16 mouse cellular contexts compared by ENCODE assay signal in the genomic region with DNA sequence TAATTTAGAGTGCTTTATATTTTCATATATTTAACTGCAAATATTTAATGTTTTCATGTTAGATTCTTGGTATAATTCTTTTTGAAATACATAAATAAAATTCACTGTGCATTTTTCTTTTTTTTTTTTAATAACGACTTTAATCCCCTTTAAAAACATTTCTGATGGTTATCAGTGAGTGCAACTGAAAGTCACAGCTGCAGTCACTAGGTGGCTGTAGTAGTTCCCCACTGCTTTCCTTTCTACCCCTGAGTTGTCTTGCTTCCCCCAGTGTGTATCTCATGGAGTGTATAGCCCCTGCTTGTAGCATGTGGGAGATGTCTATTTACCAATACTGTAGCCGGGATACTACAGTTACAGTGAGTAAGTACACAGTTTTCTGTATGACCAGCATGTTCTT. TPM values are rescaled to one million over a fixed set of nuclear protein-coding genes. Genes with fewer than 3 reads are reported as not detected.
DNase-seq lines count a peak whose midpoint lies in the region; ATAC-seq and TF ChIP-seq lines count a peak whose summit lies in the region.
"Had no signal": no experiment of that assay in that cellular context is flagged by ENCODE, and none has a peak within 500 bp of the region (broad histone marks: within the 10 kb centered on the region; RNA-seq: fewer than 3 reads in every experiment).

No protein-coding gene starts in this region.

- H3K36me3 ChIP-seq in intestine, embryonic 14.5 days (ENCODE audit: control insufficient read depth, insufficient read depth, low read length) = peaks cover 38% of the 10 kb centered on the region
- H3K36me3 ChIP-seq in intestine, embryonic 16.5 days (ENCODE audit: control insufficient read depth, insufficient read depth, low read length) = peaks cover 6% of the 10 kb centered on the region; the same call in 1 of the 2 replicates
- peaks cover 32% of the 10 kb centered on the region for H3K36me3 ChIP-seq in midbrain, postnatal 0 days (ENCODE audit: insufficient read depth, low read length)
- no peaks in the 10 kb centered on the region for H3K36me3 ChIP-seq in midbrain, embryonic 11.5 days (ENCODE audit: control insufficient read depth, insufficient read depth, low read length)
- peaks cover 42% of the 10 kb centered on the region for H3K36me3 ChIP-seq in limb, embryonic 12.5 days
- H3K36me3 ChIP-seq in neural tube, embryonic 15.5 days = peaks cover 50% of the 10 kb centered on the region

- DNase-seq in intestine, embryonic 14.5 days (ENCODE audit: low spot score) = no peak
- DNase-seq in midbrain, postnatal 0 days (ENCODE audit: low spot score) = no peak
- DNase-seq in midbrain, embryonic 11.5 days (ENCODE audit: low spot score, missing footprints) = no peak
- DNase-seq in natural killer cell, adult 2 months (ENCODE audit: low spot score in 2 of 2) = no peak
- DNase-seq: cerebellum, adult 9-11 months; liver, embryonic 13.5 days; thymus, postnatal 14 days had no signal

- H3K4me1 ChIP-seq in intestine, embryonic 14.5 days (replicated peaks; ENCODE audit: control insufficient read depth, insufficient read depth, low read length) = no peaks in the 10 kb centered on the region; the same call in 1 of the 2 replicates
- no peaks in the 10 kb centered on the region for H3K4me1 ChIP-seq in intestine, embryonic 16.5 days (ENCODE audit: control insufficient read depth, insufficient read depth, low read length)
- H3K4me1 ChIP-seq in midbrain, postnatal 0 days (ENCODE audit: insufficient read depth, low read length) = no peaks in the 10 kb centered on the region
- H3K4me1 ChIP-seq in midbrain, embryonic 11.5 days (ENCODE audit: control insufficient read depth, insufficient read depth, low read length) = no peaks in the 10 kb centered on the region
- H3K4me1 ChIP-seq in limb, embryonic 12.5 days (replicated peaks) = peaks cover 19% of the 10 kb centered on the region
- H3K4me1 ChIP-seq in neural tube, embryonic 15.5 days = no peaks in the 10 kb centered on the region
- H3K4me1 ChIP-seq: forebrain, embryonic 15.5 days; midbrain, embryonic 15.5 days had no signal

- H3K9me3 ChIP-seq in intestine, embryonic 14.5 days (ENCODE audit: control insufficient read depth, low read length) = no peaks in the 10 kb centered on the region
- no peaks in the 10 kb centered on the region for H3K9me3 ChIP-seq in intestine, embryonic 16.5 days (ENCODE audit: control insufficient read depth, low read length)
- no peaks in the 10 kb centered on the region for H3K9me3 ChIP-seq in midbrain, postnatal 0 days (ENCODE audit: low read length)
- H3K9me3 ChIP-seq in midbrain, embryonic 11.5 days (ENCODE audit: control insufficient read depth, low read length) = no peaks in the 10 kb centered on the region
- no peaks in the 10 kb centered on the region for H3K9me3 ChIP-seq in limb, embryonic 12.5 days
- no peaks in the 10 kb centered on the region for H3K9me3 ChIP-seq in neural tube, embryonic 15.5 days (replicated peaks)
- H3K9me3 ChIP-seq: forebrain, embryonic 15.5 days; liver, embryonic 13.5 days; midbrain, embryonic 15.5 days had no signal

- no peak overlapping the region for H3K4me3 ChIP-seq in intestine, embryonic 14.5 days (ENCODE audit: low read depth, low read length)
- no peak overlapping the region for H3K4me3 ChIP-seq in intestine, embryonic 16.5 days (ENCODE audit: low read length)
- H3K4me3 ChIP-seq in midbrain, postnatal 0 days (ENCODE audit: low read depth, low read length) = no peak overlapping the region
- no peak overlapping the region for H3K4me3 ChIP-seq in midbrain, embryonic 11.5 days (ENCODE audit: low read depth, low read length)
- H3K4me3 ChIP-seq in limb, embryonic 12.5 days (replicated peaks) = no peak overlapping the region
- H3K4me3 ChIP-seq in neural tube, embryonic 15.5 days (replicated peaks) = no peak overlapping the region
- H3K4me3 ChIP-seq: forebrain, embryonic 15.5 days; liver, embryonic 13.5 days; midbrain, embryonic 15.5 days had no signal

- ATAC-seq in intestine, embryonic 14.5 days (replicated peaks; ENCODE audit: low FRiP score, low TSS enrichment, low read depth) = no peak
- ATAC-seq in intestine, embryonic 16.5 days = no peak
- no peak for ATAC-seq in midbrain, postnatal 0 days (ENCODE audit: low FRiP score)
- ATAC-seq in midbrain, embryonic 11.5 days (ENCODE audit: low FRiP score) = no peak
- ATAC-seq in limb, embryonic 12.5 days (ENCODE audit: insufficient number of reproducible peaks, insufficient read depth, low FRiP score, low TSS enrichment, low read depth) = no peak
- ATAC-seq in neural tube, embryonic 15.5 days (ENCODE audit: low FRiP score) = no peak
- ATAC-seq: CD4-positive, CD25-positive, alpha-beta regulatory T cell, adult 4 months; forebrain, embryonic 15.5 days; midbrain, embryonic 15.5 days; Patski had no signal

- no peak overlapping the region for H3K9ac ChIP-seq in intestine, embryonic 14.5 days (ENCODE audit: low read length)
- H3K9ac ChIP-seq in intestine, embryonic 16.5 days (ENCODE audit: low read depth, low read length) = no peak overlapping the region
- H3K9ac ChIP-seq in midbrain, postnatal 0 days (replicated peaks; ENCODE audit: low read length, poor library complexity, severe bottlenecking) = no peak overlapping the region
- no peak overlapping the region for H3K9ac ChIP-seq in midbrain, embryonic 11.5 days (ENCODE audit: low read length)
- H3K9ac ChIP-seq in limb, embryonic 12.5 days (replicated peaks) = no peak overlapping the region
- H3K9ac ChIP-seq in neural tube, embryonic 15.5 days (replicated peaks) = no peak overlapping the region
- H3K9ac ChIP-seq: forebrain, embryonic 15.5 days; liver, embryonic 13.5 days; midbrain, embryonic 15.5 days had no signal

- peak overlapping the region; percentile 29 for H3K27ac ChIP-seq in intestine, embryonic 14.5 days (ENCODE audit: low read depth)
- no peak overlapping the region for H3K27ac ChIP-seq in intestine, embryonic 16.5 days (ENCODE audit: low read length)
- no peak overlapping the region for H3K27ac ChIP-seq in midbrain, postnatal 0 days (ENCODE audit: low read depth, low read length)
- H3K27ac ChIP-seq in midbrain, embryonic 11.5 days (ENCODE audit: low read depth, low read length) = no peak overlapping the region
- peak overlapping the region; percentile 82; the same call in 1 of the 2 replicates for H3K27ac ChIP-seq in limb, embryonic 12.5 days
- H3K27ac ChIP-seq in neural tube, embryonic 15.5 days (replicated peaks) = no peak overlapping the region
- H3K27ac ChIP-seq: forebrain, embryonic 15.5 days; liver, embryonic 13.5 days; midbrain, embryonic 15.5 days had no signal

- WGBS in intestine, embryonic 14.5 days = 83% methylated on average over 2 of the region's 2 CpGs
- WGBS in intestine, embryonic 16.5 days = 76% methylated on average over 2 of the region's 2 CpGs
- WGBS in midbrain, postnatal 0 days = 90% methylated on average over 2 of the region's 2 CpGs
- 93% methylated on average over 2 of the region's 2 CpGs for WGBS in midbrain, embryonic 11.5 days
- WGBS in limb, embryonic 12.5 days = 82% methylated on average over 2 of the region's 2 CpGs
- 83% methylated on average over 2 of the region's 2 CpGs for WGBS in neural tube, embryonic 15.5 days

- no peak overlapping the region for H3K4me2 ChIP-seq in intestine, embryonic 14.5 days (ENCODE audit: low read length)
- no peak overlapping the region for H3K4me2 ChIP-seq in intestine, embryonic 16.5 days (ENCODE audit: low read depth, low read length)
- no peak overlapping the region for H3K4me2 ChIP-seq in midbrain, postnatal 0 days (ENCODE audit: low read depth, low read length, poor library complexity, severe bottlenecking)
- H3K4me2 ChIP-seq in midbrain, embryonic 11.5 days = no peak overlapping the region
- H3K4me2 ChIP-seq in limb, embryonic 12.5 days = no peak overlapping the region
- no peak overlapping the region for H3K4me2 ChIP-seq in neural tube, embryonic 15.5 days
- H3K4me2 ChIP-seq: forebrain, embryonic 15.5 days; liver, embryonic 13.5 days; midbrain, embryonic 15.5 days had no signal

- TF ChIP-seq CTCF in midbrain, postnatal 0 days (IDR thresholded peaks at IDR 0.05) = peak; percentile 46

- H3K27me3 ChIP-seq in intestine, embryonic 14.5 days (replicated peaks; ENCODE audit: control insufficient read depth, insufficient read depth, low read length) = no peaks in the 10 kb centered on the region
- H3K27me3 ChIP-seq in intestine, embryonic 16.5 days (replicated peaks; ENCODE audit: control insufficient read depth, insufficient read depth, low read length) = no peaks in the 10 kb centered on the region
- H3K27me3 ChIP-seq in midbrain, postnatal 0 days (ENCODE audit: insufficient read depth, low read length) = no peaks in the 10 kb centered on the region
- H3K27me3 ChIP-seq in midbrain, embryonic 11.5 days (ENCODE audit: control insufficient read depth, insufficient read depth, low read length) = no peaks in the 10 kb centered on the region
- no peaks in the 10 kb centered on the region for H3K27me3 ChIP-seq in limb, embryonic 12.5 days
- no peaks in the 10 kb centered on the region for H3K27me3 ChIP-seq in neural tube, embryonic 15.5 days (replicated peaks)
- H3K27me3 ChIP-seq: forebrain, embryonic 15.5 days; liver, embryonic 13.5 days; midbrain, embryonic 15.5 days; Patski had no signal

RNA-seq across cellular contexts. Expression of gene Golga5, which starts 29.0 kb away (rescaled TPM):
- 31.5 and 35.2 TPM in 2 replicates for polyA plus RNA-seq in intestine, embryonic 14.5 days (2014; fragmentation: Nextera tagmentation; extraction: Ambion mirVana)
- polyA plus RNA-seq in intestine, embryonic 16.5 days (2015; fragmentation: Nextera tagmentation; extraction: Ambion mirVana) = 31.3 and 32.1 TPM in 2 replicates
- 20.8 and 26.0 TPM in 2 replicates for total RNA-seq in midbrain, postnatal 0 days (2014; rRNA removed)
- 23.0 and 23.3 TPM in 2 replicates for polyA plus RNA-seq in midbrain, postnatal 0 days (2015; fragmentation: Nextera tagmentation; extraction: Ambion mirVana)
- 31.6 and 32.9 TPM in 2 replicates for polyA plus RNA-seq in midbrain, embryonic 11.5 days (2014; fragmentation: Nextera tagmentation; extraction: Ambion mirVana)
- 37.5 and 37.6 TPM in 2 replicates for polyA plus RNA-seq in limb, embryonic 12.5 days (2016; fragmentation: Nextera tagmentation; extraction: Ambion mirVana)
- 24.6 and 27.6 TPM in 2 replicates for polyA plus RNA-seq in neural tube, embryonic 15.5 days (2015; fragmentation: Nextera tagmentation; extraction: Ambion mirVana)

RNA-seq across cellular contexts. Expression of gene Chga, which starts 56.9 kb away (rescaled TPM):
- polyA plus RNA-seq in intestine, embryonic 14.5 days (2014; fragmentation: Nextera tagmentation; extraction: Ambion mirVana) = 7.0 and 14.3 TPM in 2 replicates
- polyA plus RNA-seq in intestine, embryonic 16.5 days (2015; fragmentation: Nextera tagmentation; extraction: Ambion mirVana) = 26.1 and 28.0 TPM in 2 replicates
- 148 and 168 TPM in 2 replicates for total RNA-seq in midbrain, postnatal 0 days (2014; rRNA removed)
- polyA plus RNA-seq in midbrain, postnatal 0 days (2015; fragmentation: Nextera tagmentation; extraction: Ambion mirVana) = 257 and 272 TPM in 2 replicates
- 23.5 and 24.0 TPM in 2 replicates for polyA plus RNA-seq in midbrain, embryonic 11.5 days (2014; fragmentation: Nextera tagmentation; extraction: Ambion mirVana)
- 0.33 and 0.70 TPM in 2 replicates for polyA plus RNA-seq in limb, embryonic 12.5 days (2016; fragmentation: Nextera tagmentation; extraction: Ambion mirVana)
- polyA plus RNA-seq in neural tube, embryonic 15.5 days (2015; fragmentation: Nextera tagmentation; extraction: Ambion mirVana) = 178 and 204 TPM in 2 replicates
- total RNA-seq: gastrocnemius, postnatal 14 days had no signal
- polyA plus RNA-seq: CD4-positive, CD25-positive, alpha-beta regulatory T cell, adult 4 months; heart, postnatal 0 days had no signal

RNA-seq across cellular contexts. Expression of gene Lgmn, which starts 58.3 kb away (rescaled TPM):
- 79.6 and 82.7 TPM in 2 replicates for polyA plus RNA-seq in intestine, embryonic 14.5 days (2014; fragmentation: Nextera tagmentation; extraction: Ambion mirVana)
- polyA plus RNA-seq in intestine, embryonic 16.5 days (2015; fragmentation: Nextera tagmentation; extraction: Ambion mirVana) = 92.4 and 100 TPM in 2 replicates
- 112 and 124 TPM in 2 replicates for total RNA-seq in midbrain, postnatal 0 days (2014; rRNA removed)
- polyA plus RNA-seq in midbrain, postnatal 0 days (2015; fragmentation: Nextera tagmentation; extraction: Ambion mirVana) = 148 and 158 TPM in 2 replicates
- 61.3 and 63.6 TPM in 2 replicates for polyA plus RNA-seq in midbrain, embryonic 11.5 days (2014; fragmentation: Nextera tagmentation; extraction: Ambion mirVana)
- 59.7 and 60.9 TPM in 2 replicates for polyA plus RNA-seq in limb, embryonic 12.5 days (2016; fragmentation: Nextera tagmentation; extraction: Ambion mirVana)
- 117 and 123 TPM in 2 replicates for polyA plus RNA-seq in neural tube, embryonic 15.5 days (2015; fragmentation: Nextera tagmentation; extraction: Ambion mirVana)

Comparison
In these comparisons a context has a peak if more than half of its experiments do, and no peak if none do; other contexts are left out.
1. H3K27ac ChIP-seq: peak in intestine, embryonic 14.5 days (single experiment) and limb, embryonic 12.5 days (single experiment); none in intestine, embryonic 16.5 days (single experiment), midbrain, postnatal 0 days (single experiment), midbrain, embryonic 11.5 days (single experiment) and neural tube, embryonic 15.5 days (single experiment).